Mouse (Mus musculus) v-Abl transformed pro-B cells (cell line): Measurements from ENCODE around the gene Madd.

Source experiments
- in situ Hi-C, 2 experiments: fragments of 400-800 bp; cut with MboI; formaldehyde crosslinking; loops; one replicate each; pipeline ENCODE4 v1.15.1; 2025; ENCODE audit not compliant: unreplicated experiment in 2 of 2

Gene Madd

DNA sequence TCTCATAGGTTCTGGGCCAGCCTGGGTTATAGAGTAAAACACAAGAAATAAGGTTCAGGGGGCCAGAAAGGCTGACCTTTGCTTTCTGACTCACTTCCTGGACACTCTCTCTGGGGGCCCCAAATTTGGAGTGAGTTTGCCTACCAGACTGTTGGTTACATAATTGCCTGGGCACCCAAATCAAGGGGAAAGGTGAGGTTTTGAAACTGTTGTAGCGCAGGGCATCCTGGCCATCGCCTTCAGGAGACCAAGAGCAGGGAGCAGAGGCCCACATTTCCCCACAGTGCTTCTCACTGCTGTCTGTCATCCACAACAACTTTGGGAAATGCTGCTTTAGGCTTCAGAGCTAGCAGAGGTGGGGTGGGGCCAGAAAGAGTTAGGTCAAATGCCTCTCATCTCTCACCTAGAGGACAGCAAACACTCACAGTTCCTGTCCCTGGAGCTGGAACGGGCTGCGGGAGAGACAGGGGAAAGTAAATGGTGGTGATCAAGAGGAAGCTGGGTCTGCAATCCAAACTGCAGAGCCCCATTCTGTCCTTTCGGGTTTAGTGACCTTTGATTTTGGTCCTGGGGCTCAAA, 73.7 kb downstream of the Madd start:
- in situ Hi-C loops, result loop anchor here (5.0 to 10.0 kb wide), 3 partner anchors 82 to 375 kb away; no protein-coding TSS in a partner anchor

DNA sequence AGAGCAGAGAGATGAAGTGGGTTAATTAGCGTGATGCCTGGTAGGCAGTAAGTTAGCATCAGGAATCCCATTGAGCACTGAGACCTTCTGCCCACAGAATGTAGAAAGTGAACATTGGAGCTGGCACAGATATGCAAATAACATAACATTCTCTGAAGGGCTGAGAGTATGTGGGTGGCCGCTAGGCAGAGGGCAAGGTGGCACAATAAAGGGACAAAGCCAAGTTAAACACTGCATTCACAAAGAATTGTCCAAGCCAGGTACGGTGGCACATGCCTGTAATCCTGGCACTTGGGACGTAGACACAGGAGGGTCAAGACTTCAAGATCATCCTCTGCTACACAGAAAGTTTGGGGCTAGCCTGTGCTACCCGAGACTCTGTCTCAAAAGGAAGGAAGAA, 74.4 kb downstream of the Madd start:
- in situ Hi-C loops, result no loop called here

DNA sequence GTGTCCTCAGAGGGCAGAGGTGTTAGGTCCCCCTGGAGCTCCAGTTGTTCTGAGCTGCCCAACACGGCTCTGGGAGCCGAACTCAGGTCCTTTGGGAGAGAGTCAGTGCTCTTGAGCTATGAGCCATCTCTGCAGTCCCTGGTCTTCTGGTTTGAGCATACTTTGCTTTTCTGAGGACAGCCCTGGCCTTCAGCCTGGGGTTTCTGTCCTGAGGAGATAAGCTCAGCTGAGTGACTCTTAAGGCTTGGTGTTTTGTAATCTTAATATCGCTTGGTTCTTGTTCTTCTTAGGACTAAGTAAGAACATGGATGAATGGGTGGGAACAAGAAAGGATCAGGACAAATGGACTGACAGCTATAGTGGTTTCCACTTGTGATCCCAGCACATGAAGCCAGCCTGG, 75.5 kb downstream of the Madd start:
- in situ Hi-C loops, result no loop called here

DNA sequence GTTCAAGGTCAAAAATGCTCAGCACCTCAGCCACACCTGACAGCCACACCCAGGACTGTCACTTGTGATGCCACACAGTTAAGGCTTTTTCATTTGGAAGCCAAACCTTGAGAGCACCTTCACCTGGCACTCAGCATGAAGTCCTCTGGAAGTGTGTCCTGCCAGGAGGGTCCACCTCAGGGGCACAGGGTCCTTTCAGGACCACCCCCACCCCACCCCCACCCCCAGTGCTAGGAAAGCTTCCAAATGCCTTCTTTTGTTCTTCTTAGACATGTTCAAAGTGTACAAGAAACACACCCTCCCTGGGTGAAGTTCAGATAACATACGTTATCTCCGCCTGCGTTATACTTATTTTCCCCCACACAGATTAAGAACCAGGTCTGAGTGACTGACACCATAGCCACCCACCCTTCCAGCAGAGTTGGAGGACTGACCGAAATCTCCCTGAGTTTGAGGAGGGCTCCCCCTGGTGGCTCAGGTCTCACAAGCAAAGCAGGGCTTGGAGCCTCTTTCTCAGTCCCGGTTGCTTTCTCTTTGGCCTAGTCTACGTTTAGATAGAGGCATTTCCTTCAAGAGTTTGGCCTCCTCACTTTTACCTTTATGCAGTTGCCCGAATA, 82.4 kb downstream of the Madd start:
- in situ Hi-C loops, result loop anchor here (5.0 kb wide), 1 partner anchor 34 kb away; no protein-coding TSS in a partner anchor

DNA sequence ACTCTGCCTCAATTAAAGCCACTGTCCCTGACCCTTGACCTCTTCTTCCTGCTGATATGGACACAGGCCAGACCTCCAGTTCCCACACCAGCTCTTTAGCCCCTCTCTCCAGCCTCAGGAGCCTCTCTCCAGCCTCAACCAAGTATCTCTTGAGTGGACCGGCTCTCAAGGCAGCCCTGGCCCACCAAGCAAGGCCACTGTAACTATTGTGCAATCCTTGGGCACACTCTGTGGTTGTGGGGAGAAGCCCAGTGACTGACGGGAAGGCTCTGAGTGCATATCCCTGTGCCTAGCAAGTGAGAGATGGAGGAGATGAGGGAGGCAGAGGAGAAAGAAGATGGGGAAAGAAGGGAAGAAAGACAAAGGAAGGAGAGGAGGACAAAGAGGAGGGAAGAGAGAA, 85.5 kb downstream of the Madd start:
- in situ Hi-C loops, result no loop called here

DNA sequence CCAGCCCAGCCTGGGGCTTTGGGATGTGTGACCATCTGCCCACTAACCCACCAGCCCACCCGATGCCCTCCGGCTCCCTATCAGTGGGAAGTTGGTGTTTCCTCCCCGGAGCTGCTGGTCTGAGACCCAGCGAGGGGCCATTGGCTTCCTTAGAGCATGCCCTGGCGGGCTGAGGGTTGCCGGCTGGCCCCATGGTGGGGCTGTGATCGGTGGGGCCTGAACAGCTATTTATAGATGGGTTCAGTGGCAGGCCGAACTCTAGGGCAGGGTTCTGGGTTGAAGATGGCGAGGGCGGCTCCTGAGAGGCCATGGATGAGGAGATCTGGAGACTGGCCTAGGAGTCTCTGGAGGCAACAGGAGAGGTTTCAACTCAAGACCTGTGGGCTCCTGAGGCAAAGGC, 86.6 kb downstream of the Madd start:
- in situ Hi-C loops, result no loop called here

DNA sequence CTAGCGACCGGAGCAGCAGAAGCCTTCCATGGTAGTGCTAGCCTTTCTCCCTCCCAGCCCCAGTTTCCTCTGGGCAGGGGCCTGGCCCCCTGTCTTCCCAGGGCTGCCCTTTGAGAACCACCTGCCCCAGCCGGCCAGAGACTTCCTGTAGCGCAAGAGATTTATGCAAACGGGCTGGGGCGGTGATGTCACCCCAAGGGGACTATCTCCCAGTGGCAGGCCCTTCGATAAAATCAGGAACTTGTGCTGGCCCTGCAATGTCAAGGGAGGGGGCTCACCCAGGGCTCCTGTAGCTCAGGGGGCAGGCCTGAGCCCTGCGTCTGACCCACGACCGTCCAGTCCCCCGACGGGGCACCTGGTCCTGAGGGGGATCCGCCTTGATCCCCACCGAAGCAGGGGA, 87.1 kb downstream of the Madd start:
- in situ Hi-C loops, result no loop called here

DNA sequence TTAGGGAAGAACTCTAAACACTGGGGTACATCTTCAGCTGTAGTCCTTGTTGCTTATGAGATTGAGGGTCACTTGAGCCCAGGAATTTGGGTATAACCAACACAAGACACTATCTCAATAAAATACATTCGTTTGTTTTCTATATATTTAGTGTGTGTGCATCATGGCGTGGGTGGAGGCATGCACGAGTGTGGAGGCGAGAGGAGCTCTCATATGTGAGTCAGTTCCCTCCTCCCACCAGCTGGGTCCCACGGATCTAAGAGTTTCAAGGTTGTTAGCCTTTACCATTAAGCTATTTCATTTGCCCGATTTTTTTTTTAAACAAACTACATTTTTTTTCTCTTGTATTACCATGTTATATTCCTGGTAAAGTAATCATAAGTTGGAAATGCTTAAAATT, 92.8 kb downstream of the Madd start:
- in situ Hi-C loops, result no loop called here

DNA sequence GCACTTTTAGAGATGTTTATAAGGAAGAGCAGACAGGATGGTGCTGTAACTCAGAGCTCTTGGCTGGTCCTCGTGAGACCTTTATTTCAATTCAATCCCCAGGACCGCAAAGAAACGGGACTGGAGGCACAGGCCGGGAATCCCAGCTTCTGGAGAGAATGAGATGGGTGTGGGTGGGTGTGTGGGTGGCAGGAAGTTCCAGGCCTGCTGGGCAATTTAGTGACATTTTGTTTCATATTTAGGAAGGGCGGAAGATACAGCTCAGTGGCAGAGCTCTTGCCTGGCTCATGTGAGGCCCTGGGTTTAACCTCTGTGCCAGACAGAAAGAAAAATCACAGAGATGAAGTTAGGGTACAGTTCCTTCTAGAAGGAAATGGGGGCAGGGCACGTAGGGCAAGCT, 93.4 kb downstream of the Madd start:
- in situ Hi-C loops, result no loop called here

DNA sequence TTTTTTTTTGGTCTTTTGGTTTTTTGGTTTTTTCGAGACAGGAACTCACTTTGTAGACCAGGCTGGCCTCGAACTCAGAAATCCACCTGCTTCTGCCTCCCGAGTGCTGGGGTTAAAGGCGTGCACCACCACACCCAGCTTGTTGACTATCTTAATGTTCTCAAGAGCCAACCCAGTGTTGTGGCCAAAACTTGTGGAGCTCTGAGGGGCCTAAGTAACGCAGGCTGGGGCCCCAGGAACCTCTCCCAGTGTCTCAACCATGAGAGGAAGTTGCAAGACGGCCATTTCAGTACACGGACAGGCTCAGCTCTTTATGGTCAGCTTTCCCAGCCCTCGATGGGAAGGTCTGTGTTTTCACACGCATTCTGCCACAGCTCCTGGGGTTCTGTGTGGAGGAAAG, 94.7 kb downstream of the Madd start:
- in situ Hi-C loops, result no loop called here

DNA sequence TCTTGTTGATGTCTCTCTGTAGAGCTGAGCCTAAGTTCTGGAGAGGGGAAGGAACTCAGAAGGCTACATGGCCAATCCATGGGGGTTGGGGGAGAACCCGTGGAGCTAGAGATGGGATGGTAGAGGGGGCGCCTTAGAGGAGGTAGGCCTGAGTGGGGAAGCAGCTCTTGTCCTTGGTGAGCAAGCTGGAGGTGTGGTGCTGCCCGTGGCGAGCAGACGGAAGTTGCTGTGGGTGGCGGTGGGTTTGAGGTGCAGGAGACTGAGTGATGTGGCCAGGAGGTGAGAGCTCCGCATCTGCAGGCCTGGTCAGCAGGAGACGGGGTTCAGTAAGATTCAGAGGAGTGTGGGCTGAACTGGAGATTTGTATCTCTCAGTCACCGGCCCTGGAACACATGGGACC, 96.2 kb downstream of the Madd start:
- in situ Hi-C loops, result no loop called here
